Mouse (Mus musculus): ENCODE results near the gene Dlg2.

Gene Dlg2

DNA sequence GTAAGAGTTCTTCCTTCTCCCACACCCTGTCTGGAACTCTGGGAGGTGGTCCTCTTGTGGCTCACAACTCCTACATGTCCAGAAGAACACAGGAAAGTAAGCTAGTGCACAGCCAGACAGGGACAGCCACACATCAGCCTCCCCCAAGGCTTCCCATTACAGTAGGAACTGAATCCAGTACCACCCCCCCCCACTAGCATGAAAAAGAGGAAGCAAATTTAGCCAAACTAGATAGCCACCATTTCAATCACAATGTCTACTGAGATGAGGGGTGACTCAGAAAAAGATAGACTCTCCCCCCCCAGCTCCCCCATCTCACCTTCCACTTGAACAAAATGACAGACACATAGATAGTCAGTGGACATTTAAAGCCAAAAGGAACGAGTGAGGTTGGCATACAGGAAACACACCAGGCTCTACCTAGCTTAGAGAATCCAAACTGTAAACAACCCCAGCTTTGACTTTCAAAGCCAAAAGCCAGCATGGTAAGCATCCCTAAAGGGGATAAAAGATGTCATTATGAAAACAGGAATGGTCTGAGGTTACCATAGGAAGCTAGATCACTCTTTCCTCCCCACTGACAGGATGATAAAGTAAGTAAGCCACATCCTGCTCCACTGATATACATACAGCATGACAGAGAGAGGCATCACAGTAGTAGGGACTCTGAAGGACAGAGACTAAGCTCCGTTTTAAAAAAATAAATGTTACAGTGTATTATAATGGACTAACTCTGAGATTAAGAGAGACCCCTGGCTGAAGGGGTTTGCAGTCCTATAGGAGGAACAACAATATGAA lies 1986.8 kb downstream of the Dlg2 start:
- no peak for DNase-seq (ENCODE audit: low spot score)

DNA sequence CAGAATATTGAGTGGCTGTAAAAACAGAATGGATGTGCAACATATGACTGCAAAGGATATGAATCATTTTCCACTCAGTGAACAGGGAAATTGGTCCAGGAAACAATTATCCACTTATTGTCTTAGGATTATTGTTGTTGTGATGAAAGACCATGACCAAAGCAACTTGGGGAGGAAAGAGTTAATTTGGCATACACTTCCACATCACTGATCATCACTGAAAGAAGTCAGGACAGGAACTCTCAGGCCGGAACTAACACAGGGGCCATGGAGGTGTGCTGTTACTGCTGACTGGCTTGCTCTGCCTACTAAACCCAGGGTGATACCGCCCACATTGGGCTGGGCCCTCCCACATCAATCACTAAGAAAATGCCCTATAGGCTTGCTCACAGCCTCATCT lies 1987.8 kb downstream of the Dlg2 start:
- DNase-seq (ENCODE audit: low spot score): no peak

DNA sequence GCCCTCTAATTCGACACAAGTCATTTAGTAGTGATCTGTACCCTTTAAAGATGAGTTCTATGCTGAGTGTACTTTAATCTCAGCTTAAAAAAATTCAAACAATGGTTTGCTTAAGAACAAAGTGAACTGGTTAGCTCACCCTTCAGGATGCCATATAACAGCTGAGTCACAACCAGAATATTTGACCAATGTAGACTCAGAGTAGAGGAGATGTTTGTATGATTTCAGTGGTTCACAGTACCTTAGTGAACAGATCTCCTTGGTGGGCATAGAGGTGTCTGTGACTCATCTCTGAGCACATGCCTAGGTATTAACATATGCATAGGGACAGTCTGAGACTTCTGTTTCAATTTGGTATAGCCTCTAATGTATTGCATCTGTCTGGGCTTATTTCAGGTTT lies 2002.7 kb downstream of the Dlg2 start:
- DNase-seq (ENCODE audit: low spot score): no peak

DNA sequence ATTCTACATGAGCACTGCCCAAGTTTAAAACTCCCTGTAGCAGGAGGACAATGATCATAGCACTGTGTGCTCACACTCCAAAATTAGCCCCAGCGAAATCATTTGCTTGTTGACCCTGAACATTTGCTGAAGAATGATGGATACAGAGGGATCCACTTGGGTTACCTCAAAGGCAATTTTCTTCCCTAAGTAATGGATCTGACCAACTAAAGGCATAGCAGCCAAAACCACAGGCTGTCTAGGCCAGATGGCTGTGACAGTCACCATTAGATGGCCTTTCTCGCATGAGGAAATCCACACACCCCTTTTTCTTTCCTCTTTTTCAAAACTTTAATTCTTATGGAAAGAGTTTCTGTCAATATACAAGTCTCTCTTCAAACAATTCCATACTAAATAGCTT lies 2003.3 kb downstream of the Dlg2 start:
- no peak for DNase-seq (ENCODE audit: low spot score)

DNA sequence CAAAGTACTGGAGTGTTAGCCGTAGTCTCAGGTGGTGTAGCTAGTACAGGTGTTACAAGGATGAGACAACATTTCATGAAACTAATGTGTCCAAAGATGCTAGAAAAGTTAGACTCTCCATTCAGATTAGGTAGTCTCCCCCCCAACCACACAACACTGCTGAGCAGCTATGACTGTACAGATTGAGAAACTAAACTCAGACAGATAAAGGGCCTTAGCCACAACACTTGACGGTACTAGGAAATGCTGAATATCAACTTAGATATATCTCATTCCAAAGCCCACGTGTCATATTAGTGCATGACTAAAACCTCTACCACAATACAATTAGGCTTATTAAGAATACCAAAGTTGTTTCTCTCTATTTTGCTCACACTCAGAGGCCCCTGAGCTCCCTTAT lies 2006.9 kb downstream of the Dlg2 start:
- DNase-seq (ENCODE audit: low spot score): no peak

DNA sequence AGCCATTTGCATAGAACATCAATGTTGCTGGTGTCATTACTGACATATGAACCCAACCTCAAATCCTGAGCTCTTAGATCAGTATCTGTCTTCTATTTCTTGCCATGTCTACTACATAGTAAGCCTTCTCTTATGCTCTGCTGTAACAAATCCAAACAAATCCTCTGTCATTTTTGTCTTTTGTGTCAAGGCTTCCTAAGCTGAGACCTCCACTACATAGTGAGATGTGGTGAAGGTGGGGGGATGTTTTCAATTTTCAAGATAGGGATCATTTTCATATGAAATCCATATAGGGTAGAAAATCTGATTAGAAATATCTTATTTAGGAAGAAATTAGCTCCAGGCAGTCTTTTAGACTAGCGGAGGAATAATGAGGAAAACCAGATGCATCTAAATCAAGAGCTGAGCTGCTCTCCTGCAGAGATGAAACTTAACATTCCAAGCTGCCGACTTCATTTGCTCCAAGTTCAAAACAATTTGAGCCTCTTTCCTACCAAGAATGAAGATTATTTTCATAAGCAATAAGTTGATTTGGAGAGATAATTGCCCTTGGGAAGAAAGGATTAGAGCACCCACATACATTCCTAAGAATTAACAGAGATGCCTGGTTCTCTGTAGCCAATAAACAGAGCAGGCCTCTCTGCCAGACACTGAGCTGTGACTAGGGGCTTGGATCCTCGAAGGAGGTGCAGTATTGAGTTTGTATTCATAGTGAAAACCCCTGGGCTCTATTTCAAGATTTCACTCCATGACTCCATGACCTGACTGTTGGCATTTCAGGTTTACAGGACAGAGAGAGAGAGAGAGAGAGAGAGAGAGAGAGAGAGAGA lies 2009.6 kb downstream of the Dlg2 start:
- no peak for DNase-seq (ENCODE audit: low spot score)

DNA sequence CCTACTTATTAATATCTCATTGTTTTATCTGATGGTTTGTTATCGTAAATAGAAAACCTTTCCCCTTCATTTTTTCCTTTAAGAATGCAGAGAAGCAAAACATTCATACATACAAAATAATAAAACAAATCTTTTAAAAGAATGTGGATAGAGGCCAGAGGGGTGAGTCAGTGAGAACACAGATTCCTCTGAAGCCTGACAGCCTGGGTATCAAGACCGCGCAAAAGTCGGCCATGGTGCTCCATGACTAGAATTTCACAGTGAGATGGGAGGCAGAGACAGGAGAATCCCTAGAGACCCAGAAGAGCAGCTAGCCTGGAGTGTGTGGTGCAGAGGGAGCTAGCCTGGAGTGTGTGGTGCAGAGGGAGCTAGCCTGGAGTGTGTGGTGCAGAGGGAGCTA lies 2010.4 kb downstream of the Dlg2 start:
- no peak for DNase-seq (ENCODE audit: low spot score)

DNA sequence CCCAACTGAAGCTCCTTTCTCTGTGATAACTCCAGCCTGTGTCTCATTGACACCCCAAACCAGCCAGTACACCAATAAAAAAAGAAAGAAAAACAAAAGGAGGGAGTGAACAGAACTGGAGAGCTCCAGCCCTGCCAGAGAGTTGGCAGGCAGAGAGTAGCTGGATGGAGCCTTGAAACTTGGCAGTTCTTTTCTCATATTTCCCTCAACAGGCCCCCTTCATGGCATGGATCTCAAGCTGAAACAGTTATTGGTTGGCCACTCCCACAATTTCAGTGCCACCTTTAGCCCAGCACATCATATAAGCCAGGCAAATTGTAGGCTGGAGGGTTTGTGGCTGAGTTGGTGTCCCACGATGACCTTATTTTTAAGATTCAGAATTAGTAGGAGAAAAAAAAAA lies 2015.8 kb downstream of the Dlg2 start:
- DNase-seq (ENCODE audit: low spot score): no peak

DNA sequence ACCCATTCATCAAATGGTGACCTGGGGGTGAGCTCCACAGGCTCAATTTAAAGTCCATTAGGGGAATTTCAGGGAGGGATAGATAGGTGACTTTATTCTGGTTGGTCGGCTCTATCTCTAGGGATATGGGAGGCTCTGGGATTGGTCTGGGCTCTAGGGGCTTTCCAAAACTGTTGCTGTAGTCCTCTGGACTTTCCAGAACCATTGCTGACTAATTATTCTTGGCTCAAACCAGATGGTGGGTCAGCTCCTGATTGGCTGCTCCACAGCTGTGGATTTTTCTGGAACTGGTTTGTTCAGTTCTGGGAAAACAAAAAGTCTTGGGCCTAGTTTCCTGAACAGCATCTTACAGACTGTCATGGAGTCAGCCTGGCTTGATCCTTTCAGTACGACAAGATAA lies 2017.0 kb downstream of the Dlg2 start:
- no peak for DNase-seq (ENCODE audit: low spot score)
